Mouse (Mus musculus) heart, embryonic 14.5 days (tissue): ENCODE results near the gene Arpc5. TPM values are rescaled to one million over a fixed set of nuclear protein-coding genes. Genes with fewer than 3 reads are reported as not detected.
"Not testable (repeated sequence)": the region's sequence is repeated elsewhere in the genome, so short reads cannot be mapped to it uniquely, and the experiment has no call there.

ENCODE experiments used
- ATAC-seq: fragments of 200-750 bp; cut with Nextera tagmentation; 2 replicates; pipeline ENCODE4 v1.8.0; 2017; ENCODE audit warnings: low read depth, moderate TSS enrichment; ENCODE audit not compliant: insufficient number of reproducible peaks, insufficient read depth, low FRiP score
- H3K27ac ChIP-seq, 2 experiments: fragments of 200-500 bp in 1 of 2; fragments of 300-500 bp in 1 of 2; sonication (generic) in 1 of 2; replicated peaks in 1 of 2; 2 replicates each; pipeline ENCODE4 v1.5.1; 2012 to 2014; ENCODE audit warnings: low read depth in 2 of 2, low read length in 2 of 2, control low read depth in 1 of 2, mild to moderate bottlenecking in 1 of 2, mixed read lengths in 1 of 2; ENCODE audit not compliant: control insufficient read depth in 1 of 2, insufficient read depth in 1 of 2
- H3K27me3 ChIP-seq: fragments of 300-500 bp; sonication (generic); 2 replicates; pipeline ENCODE4 v1.6.1; 2014; ENCODE audit warnings: mild to moderate bottlenecking, low read length, control low read depth; ENCODE audit not compliant: control insufficient read depth, insufficient read depth
- H3K36me3 ChIP-seq: fragments of 300-500 bp; sonication (generic); 2 replicates; pipeline ENCODE4 v1.6.1; 2014; ENCODE audit warnings: mild to moderate bottlenecking, control low read depth, low read length, mixed read lengths; ENCODE audit not compliant: control insufficient read depth, insufficient read depth
- H3K4me1 ChIP-seq, 2 experiments: fragments of 200-500 bp in 1 of 2; fragments of 300-500 bp in 1 of 2; sonication (generic) in 1 of 2; 2 replicates each; pipeline ENCODE4 v1.6.1; 2012 to 2014; ENCODE audit warnings: low read length in 2 of 2, control low read depth in 1 of 2, mixed read lengths in 1 of 2; ENCODE audit not compliant: control insufficient read depth in 2 of 2, insufficient read depth in 2 of 2
- H3K4me2 ChIP-seq: fragments of 300-500 bp; sonication (generic); 2 replicates; pipeline ENCODE4 v1.6.1; 2014; ENCODE audit warnings: mild to moderate bottlenecking, low read length
- H3K4me3 ChIP-seq, 2 experiments: fragments of 200-500 bp in 1 of 2; fragments of 300-500 bp in 1 of 2; sonication (generic) in 1 of 2; 2 replicates each; pipeline ENCODE4 v1.5.1; 2012 to 2014; ENCODE audit warnings: low read length in 2 of 2, mild to moderate bottlenecking in 2 of 2, control low read depth in 1 of 2, low read depth in 1 of 2, moderate library complexity in 1 of 2; ENCODE audit not compliant: control insufficient read depth in 1 of 2, insufficient read depth in 1 of 2
- H3K9ac ChIP-seq: fragments of 300-500 bp; sonication (generic); 2 replicates; pipeline ENCODE4 v1.6.1; 2014; ENCODE audit warnings: mild to moderate bottlenecking, low read length
- H3K9me3 ChIP-seq: fragments of 300-500 bp; sonication (generic); 2 replicates; pipeline ENCODE4 v1.6.1; 2016; ENCODE audit warnings: low read length, control low read depth; ENCODE audit not compliant: control insufficient read depth
- WGBS: fragments of 180-500 bp; shearing (Covaris S2); extraction: QIAGEN DNeasy Blood & Tissue Kit; methylation state at CpG from one replicate; pipeline ENCODE4 v1.1.7; 2014; 5-methylcytosine and 5-hydroxymethylcytosine counted together
- polyA plus RNA-seq: library from polyadenylated mRNA; unstranded; fragments of >200 nt; fragmentation: Nextera tagmentation; extraction: Ambion mirVana; gene quantifications from 2 replicates; pipeline ENCODE4 v1.2.1, GENCODE M21; 2014

The Arpc5 gene
- polyA plus RNA-seq, 1 experiment from 2014 or later, result 228 TPM

GRCm38 (mm10) chr1:152761791-152762190, 4.6 kb upstream of the Arpc5 start:
- Histone ChIP-seq H3K27ac (no peak overlapping the region), H3K4me1 (0 out of 4 replicates have a peak, but pooled peaks cover 0 to 5% of the 10 kb centered on the region in 2 experiments), H3K9me3 (no peaks in the 10 kb centered on the region), H3K36me3 (no peaks in the 10 kb centered on the region), H3K4me2 (no peak overlapping the region), H3K4me3 (no peak overlapping the region), H3K27me3 (no peaks in the 10 kb centered on the region), H3K9ac (no peak overlapping the region)
- 77% methylated on average over 2 of the region's 2 CpGs for WGBS
- ATAC-seq, result no peak

DNA sequence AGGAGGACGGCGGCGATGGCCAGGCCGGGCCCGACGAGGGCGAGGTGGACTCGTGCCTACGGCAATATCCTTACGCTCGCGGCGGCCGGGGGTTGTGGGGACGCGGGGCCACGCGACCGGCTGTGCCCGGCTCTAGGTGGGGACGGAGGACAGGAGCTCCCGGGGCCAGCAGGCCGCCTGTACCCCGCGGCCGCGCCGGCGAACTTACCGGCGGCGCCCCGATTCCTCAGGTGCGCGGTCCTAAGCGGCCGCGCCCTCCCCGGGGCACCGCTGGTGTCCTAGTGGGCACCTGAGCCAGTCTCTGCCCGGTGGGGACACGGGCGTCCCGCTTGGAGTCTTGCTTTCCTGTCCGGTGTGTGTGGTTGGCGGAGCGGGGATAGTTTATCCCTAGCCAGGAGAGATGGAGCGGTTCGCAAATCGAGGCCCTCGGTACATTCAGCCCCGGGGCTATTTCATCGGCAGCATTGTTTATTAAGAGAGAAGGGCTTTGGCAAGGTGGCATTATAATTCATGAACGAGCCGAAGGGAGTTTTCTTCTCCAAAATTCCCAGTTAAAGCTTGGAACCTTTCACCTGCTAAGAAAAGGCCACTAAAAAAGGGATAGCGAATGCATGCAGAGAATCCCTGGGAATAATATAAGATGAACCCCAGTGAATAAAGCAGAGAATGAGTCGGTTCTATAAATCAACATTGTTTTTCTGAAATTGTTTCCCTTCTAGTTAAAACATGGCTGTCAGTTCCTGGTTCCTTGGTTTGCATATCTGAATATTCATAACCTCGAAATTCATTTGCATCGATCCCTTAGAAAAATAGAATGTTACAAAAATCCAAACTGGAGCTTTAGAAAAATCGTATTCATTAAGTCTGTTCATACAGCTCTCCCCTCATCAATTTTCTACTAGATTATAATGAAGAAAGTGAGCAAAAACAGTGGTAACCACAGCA, 734 bp downstream of the Arpc5 start:
- Histone ChIP-seq H3K27ac (peak overlapping the region; percentile 83 to 94), H3K36me3 (peaks cover 36% of the 10 kb centered on the region), H3K9ac (peak overlapping the region; percentile 99), H3K27me3 (no peaks in the 10 kb centered on the region), H3K9me3 (no peaks in the 10 kb centered on the region), H3K4me1 (0 out of 4 replicates have a peak, but pooled peaks cover 0 to 13% of the 10 kb centered on the region in 2 experiments), H3K4me2 (peak overlapping the region; percentile 95), H3K4me3 (peak overlapping the region; percentile 92 to 98)
- 1% methylated on average over 43 of the region's 60 CpGs for WGBS
- ATAC-seq, result peak; percentile 73

GRCm38 (mm10) chr1:152767749-152768488, 1.6 kb downstream of the Arpc5 start:
- H3K36me3 ChIP-seq, result peaks cover 44% of the 10 kb centered on the region
- H3K27ac ChIP-seq, result no peak overlapping the region; a peak in 1 of 4 replicates
- peak overlapping the region; percentile 95 for H3K4me2 ChIP-seq
- 5% methylated on average over 5 of the region's 5 CpGs for WGBS
- H3K4me1 ChIP-seq, result 0 out of 4 replicates have a peak, but pooled peaks cover 0 to 13% of the 10 kb centered on the region in 2 experiments
- H3K9me3 ChIP-seq, result no peaks in the 10 kb centered on the region
- H3K9ac ChIP-seq, result peak overlapping the region; percentile 99
- H3K27me3 ChIP-seq, result no peaks in the 10 kb centered on the region
- peak overlapping the region in 1 of 2 experiments; percentile 98; a peak in 3 of 4 replicates for H3K4me3 ChIP-seq
- ATAC-seq, result no peak

DNA sequence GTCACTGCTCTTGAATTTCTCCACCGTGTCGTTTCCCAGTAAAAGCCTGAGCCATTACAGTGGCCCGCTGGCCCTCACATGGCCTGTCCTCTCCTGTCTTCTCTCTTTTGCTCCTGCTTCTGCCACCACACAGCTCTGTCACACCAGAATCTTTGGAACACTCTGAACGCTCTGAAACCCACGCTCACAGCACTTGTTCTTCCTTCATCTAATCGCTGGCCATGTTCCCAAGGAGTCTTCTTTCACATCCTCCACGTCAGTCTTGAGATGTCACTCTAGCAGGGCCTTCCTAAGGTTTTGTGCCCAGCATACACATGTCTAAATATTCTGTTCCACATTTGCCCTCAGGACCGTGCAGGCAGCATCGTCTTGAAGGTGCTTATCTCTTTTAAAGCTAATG, 4.7 kb downstream of the Arpc5 start:
- H3K27me3 ChIP-seq, result no peaks in the 10 kb centered on the region
- peaks cover 75% of the 10 kb centered on the region for H3K36me3 ChIP-seq
- H3K9me3 ChIP-seq, result no peaks in the 10 kb centered on the region
- H3K9ac ChIP-seq, result no peak overlapping the region
- no peak overlapping the region for H3K4me2 ChIP-seq
- no peak overlapping the region for H3K27ac ChIP-seq
- H3K4me1 ChIP-seq, result 0 out of 4 replicates have a peak, but pooled peaks cover 0 to 8% of the 10 kb centered on the region in 2 experiments
- ATAC-seq, result no peak
- WGBS, result 86% methylated on average over 9 of the region's 9 CpGs
- no peak overlapping the region for H3K4me3 ChIP-seq

DNA sequence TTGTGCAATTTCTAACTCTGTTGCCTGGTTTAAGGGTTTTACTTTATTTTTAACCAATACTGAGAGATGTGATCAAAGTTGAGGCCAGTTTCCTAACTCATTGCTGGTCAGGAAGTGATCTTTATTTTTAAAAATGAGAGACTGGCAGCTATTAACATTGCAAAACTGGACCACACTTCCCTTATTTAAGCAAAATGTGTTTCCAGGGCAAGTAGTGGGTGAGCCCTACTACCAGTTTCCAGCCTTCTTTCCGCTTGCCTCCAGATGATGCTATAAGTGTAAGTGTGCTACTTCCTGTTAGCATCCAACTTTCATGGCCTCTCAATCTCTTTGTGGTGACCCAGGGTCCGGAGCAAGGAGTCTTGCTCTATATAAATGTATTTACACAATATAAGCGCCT, 8.3 kb downstream of the Arpc5 start:
- H3K27ac ChIP-seq, H3K27me3 ChIP-seq, ATAC-seq, H3K4me2 ChIP-seq, H3K4me1 ChIP-seq, H3K9ac ChIP-seq, H3K4me3 ChIP-seq, H3K9me3 ChIP-seq: not testable (repeated sequence)
- peaks cover 70% of the 10 kb centered on the region for H3K36me3 ChIP-seq
- WGBS, result 93% methylated on average over 3 of the region's 3 CpGs

- Histone ChIP-seq H3K9me3 (no peaks in the 10 kb centered on the region), H3K4me1 (0 out of 4 replicates have a peak, but pooled peaks cover 0 to 4% of the 10 kb centered on the region in 2 experiments), H3K27ac (no peak overlapping the region), H3K27me3 (no peaks in the 10 kb centered on the region), H3K4me2 (peak overlapping the region; percentile 39), H3K36me3 (peaks cover 24% of the 10 kb centered on the region), H3K9ac (no peak overlapping the region), H3K4me3 (no peak overlapping the region)
- 18% methylated on average over 10 of the region's 10 CpGs for WGBS
- ATAC-seq, result peak; percentile 59; the same call in 1 of the 2 replicates
These were observed 12.9 kb downstream of the Arpc5 start for GRCm38 (mm10) chr1:152779071-152779737.

- Histone ChIP-seq H3K9ac (no peak overlapping the region), H3K27ac (no peak overlapping the region), H3K36me3 (no peaks in the 10 kb centered on the region), H3K4me1 (no peaks in the 10 kb centered on the region), H3K4me2 (no peak overlapping the region), H3K27me3 (no peaks in the 10 kb centered on the region), H3K4me3 (no peak overlapping the region), H3K9me3 (no peaks in the 10 kb centered on the region)
- 96% methylated on average over 8 of the region's 8 CpGs for WGBS
- ATAC-seq, result no peak
These were observed 18.3 kb downstream of the Arpc5 start for GRCm38 (mm10) chr1:152784620-152785019.
